Mouse (Mus musculus) adrenal gland, postnatal 36 days (tissue): ENCODE measurements around the gene Rcan2. TPM values are rescaled to one million over a fixed set of nuclear protein-coding genes. Genes with fewer than 3 reads are reported as not detected.
"Not testable (repeated sequence)": the region's sequence is repeated elsewhere in the genome, so short reads cannot be mapped to it uniquely, and the experiment has no call there.

Experiments
- DNase-seq, 2 experiments: peaks; one replicate each; pipeline ENCODE4 v3.0.0; 2021; ENCODE audit warnings: mixed read lengths in 1 of 2
- total RNA-seq, 2 experiments: library from RNA; stranded (reverse); gene quantifications; 2 replicates each; pipeline ENCODE4 v1.2.3; 2021

Gene Rcan2
- total RNA-seq, 2 experiments from 2014 or later = 3.8 to 4.0 TPM

DNA sequence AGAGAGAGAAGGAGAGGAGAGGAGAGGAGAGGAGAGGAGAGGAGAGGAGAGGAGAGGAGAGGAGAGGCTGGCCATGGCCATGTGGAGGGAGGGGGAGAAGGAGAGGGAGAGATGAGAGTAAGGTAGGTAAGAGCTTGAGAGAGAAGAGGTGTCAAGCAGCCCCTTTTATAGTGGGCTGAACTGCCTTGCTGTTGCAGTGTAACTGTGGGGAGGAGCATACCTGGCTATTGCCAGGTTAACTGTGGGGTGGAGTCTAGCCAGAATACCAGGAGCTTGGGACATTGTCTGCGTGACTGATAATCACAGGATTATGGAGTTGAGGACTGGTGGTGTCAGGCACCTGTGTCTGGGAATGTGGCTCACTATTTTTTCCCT, 24.2 kb downstream of the Rcan2 start:
- not testable (repeated sequence) for DNase-seq

GRCm38 (mm10) chr17:43827261-43827660, 26.1 kb downstream of the Rcan2 start:
- no peak for DNase-seq

DNA sequence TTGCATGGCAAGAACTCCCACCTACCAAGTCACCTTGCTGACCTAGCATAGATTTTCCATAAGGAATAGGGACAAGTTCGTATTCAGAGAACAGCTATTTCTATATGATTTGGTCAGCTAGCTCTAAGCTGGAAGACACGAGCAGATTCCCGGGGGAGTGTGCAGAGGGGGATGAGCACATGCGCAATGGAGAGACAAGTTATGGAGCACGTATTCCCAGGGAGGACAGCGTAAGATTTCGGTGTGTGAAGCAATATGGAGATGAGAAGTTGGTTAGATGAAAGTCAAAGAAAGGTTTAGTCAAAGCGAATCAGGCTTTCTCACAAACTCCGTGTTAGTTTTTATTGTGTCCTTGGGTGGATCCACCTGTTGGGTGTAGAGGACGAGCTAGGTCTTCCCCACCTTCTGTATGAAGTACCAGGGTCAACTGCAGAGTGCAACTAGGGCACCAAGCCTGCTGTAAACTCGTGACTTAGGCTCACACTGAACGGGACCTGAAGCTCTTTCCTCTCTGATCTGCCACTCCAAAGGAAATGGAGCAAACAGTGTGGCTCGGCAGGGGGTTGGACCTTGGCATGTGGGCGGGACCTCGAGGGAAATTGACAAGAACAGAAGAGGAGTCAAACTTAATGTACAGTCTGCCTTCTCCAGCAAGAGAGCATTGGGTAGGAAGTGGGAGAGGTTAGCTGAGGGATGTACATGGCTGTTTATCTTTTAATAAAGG, 31.4 kb downstream of the Rcan2 start:
- no peak for DNase-seq

GRCm38 (mm10) chr17:43840208-43840607, 39.1 kb downstream of the Rcan2 start:
- no peak for DNase-seq

- DNase-seq = no peak
Measured at GRCm38 (mm10) chr17:43846714-43847113, 45.6 kb downstream of the Rcan2 start.

GRCm38 (mm10) chr17:43848903-43849302, 47.8 kb downstream of the Rcan2 start:
- DNase-seq = no peak

- DNase-seq = no peak
Measured at GRCm38 (mm10) chr17:43855132-43855531, 54.0 kb downstream of the Rcan2 start.

- DNase-seq = no peak
Measured at GRCm38 (mm10) chr17:43856081-43856480, 54.9 kb downstream of the Rcan2 start.

- no peak for DNase-seq
Measured at GRCm38 (mm10) chr17:43868808-43869207, 67.7 kb downstream of the Rcan2 start.

DNA sequence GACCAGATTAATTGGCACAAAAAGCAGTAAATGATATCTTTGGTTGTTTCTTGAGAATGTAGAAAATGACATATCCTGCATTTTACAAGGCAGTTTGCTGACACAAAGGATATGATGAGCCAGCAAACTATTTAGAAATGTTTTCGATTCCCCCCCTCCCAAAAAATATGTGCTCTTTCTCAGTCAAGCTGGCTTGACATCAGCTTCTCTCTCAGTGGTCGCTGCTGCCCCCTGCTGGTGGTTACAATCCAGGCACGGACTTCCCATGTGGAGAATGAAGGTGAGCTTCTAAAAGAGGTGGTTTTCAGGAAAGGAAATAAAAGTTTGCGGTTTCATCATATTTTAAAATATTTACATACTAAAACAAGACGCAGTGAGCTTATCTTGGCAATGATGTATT, 68.5 kb downstream of the Rcan2 start:
- DNase-seq = peak; percentile 79 to 83

DNA sequence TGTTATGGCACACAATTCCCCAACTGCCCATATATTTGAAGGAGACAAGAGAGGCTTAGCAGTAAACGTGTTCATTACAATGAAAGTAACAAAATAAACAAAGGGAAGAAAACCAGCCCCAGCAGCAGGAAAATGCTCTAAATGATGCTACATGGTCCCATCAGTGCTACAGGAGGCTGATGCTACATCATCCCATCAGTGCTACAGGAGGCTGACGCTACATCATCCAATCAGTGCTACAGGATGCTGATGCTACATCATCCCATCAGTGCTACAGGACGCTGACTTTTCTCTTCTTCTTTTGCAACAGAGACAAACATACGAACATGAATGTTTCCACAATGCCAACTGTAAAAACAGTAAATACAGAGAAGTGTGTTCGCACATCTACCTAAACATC, 73.3 kb downstream of the Rcan2 start:
- no peak for DNase-seq

GRCm38 (mm10) chr17:43877425-43877824, 76.3 kb downstream of the Rcan2 start:
- DNase-seq = no peak

- peak in 1 of 2 experiments; percentile 11 for DNase-seq
Measured at GRCm38 (mm10) chr17:43883016-43883415, 81.9 kb downstream of the Rcan2 start.

DNA sequence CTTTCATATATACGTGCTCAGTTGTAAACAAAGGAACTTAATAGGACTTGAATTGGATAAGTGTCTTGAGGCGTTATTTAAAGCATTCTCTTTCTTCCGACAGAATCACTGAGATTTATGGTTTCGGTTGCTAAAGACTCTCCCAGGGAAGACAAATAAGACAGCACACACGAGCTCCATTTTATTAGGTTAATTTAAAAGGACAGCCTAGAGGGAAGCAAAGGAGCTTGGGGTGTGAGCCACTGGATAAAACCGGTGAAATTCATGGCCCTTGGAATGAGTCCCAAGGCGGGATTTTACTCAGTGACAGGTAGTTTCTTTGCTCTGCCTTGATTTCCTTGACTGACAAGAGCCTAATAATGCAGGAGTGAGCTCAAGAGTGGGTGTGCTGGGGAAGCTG, 85.1 kb downstream of the Rcan2 start:
- no peak for DNase-seq

- no peak for DNase-seq
Measured at GRCm38 (mm10) chr17:43887931-43888330, 86.8 kb downstream of the Rcan2 start.

DNA sequence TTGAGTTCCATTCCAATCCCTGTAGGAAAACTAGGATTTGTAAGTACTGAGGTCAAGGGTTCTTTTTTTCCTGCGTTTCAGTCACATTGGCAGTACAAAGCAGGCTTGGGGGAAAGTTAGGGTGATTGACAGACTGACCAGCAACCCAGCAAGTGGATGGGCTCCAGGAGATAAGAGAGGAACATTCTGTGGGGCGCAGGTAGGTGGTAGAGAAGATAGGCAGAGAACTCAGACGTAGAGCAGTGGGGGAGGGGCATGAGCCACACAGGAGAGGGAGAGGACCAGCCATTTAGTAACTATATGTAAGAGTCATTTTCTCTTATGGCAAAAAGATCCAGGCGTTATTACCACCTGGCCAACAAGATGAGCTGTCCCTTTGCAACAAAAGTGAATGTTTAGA, 96.2 kb downstream of the Rcan2 start:
- no peak for DNase-seq

- peak in 1 of 2 experiments; percentile 7 for DNase-seq
Measured at GRCm38 (mm10) chr17:43899405-43900092, 98.4 kb downstream of the Rcan2 start.

DNA sequence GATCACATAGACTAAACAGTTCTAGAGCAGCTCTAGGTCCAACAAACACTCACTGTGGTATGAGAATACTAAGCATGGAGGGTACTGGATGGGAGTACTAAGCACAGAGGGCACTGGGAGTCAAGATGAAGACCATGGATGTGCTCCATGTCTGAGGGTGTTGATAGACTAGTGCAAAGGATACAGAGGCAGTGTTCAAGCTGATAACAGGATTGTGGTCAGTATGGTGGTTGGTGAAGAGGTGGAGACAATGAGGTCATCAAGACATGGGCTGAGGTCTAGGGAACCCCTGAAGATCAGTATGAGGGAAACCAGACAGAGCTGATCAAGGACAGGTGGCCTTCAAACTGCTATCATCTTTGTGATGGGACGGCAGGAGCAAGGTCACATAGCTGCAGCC, 99.0 kb downstream of the Rcan2 start:
- no peak for DNase-seq

- no peak for DNase-seq
Measured at GRCm38 (mm10) chr17:43901474-43901873, 100.3 kb downstream of the Rcan2 start.

DNA sequence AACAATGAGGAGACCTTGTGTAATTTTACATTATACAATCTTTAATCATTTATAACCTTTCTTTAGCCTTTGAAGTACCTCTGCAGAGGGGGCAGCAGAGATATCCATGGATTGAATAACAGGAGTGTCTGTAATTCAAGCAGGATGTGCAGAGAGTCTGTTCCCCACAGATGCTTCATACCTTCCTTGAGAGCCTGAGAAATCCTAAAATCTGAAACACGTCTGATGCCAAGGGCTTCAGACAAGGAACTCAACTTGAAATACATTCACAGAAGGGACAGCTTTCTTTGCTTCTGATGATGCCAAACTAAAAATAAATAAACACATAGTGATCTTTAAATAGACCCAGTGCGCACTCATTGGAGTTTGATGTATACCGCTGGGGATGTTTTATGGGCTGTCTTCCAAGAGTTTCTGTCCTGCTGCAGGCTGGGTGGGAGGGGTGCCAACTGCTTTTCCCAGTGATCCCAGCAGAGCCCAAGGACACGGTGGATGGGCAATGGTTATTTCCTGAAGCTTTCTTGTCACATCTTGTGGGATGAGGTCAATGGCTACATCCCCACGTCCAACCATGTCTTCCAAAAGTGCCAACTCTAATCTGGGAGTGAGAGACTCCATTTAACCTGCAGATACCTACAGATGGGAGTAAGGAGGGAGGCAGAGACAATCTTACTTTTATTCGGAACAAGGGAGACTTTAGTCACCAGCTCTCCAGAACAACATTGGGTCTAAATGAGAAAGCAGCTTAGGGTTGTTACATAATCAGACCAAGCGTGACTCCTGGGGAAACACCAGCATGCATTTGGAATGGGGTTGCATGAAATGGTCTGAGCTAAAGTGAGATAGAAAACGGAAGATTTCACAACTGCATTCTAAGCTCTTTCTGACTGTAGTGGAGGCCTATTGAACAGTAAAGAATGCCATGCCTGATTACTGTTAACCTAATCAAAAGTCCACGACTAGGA, 102.9 kb downstream of the Rcan2 start:
- DNase-seq = peak; percentile 10 to 36

GRCm38 (mm10) chr17:43904896-43905295, 103.7 kb downstream of the Rcan2 start:
- DNase-seq = no peak

DNA sequence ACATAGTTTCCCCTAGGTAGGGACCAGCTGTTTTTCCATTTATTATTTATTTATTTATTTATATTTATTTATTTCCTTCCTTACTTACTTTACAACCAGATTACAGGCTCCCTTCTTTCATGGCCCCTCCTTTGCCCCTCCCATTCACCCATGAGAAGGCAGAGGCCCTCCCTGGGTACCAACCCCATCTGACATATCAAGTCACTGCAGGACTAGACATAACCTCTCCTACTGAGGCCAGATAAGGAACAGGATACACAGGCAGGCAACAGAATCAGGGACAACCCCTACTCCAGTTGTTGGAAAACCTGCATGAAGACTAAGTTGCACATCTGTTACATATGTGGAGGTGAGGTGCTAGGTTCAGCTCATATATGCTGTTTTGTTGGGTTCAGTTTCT, 105.6 kb downstream of the Rcan2 start:
- DNase-seq = no peak

DNA sequence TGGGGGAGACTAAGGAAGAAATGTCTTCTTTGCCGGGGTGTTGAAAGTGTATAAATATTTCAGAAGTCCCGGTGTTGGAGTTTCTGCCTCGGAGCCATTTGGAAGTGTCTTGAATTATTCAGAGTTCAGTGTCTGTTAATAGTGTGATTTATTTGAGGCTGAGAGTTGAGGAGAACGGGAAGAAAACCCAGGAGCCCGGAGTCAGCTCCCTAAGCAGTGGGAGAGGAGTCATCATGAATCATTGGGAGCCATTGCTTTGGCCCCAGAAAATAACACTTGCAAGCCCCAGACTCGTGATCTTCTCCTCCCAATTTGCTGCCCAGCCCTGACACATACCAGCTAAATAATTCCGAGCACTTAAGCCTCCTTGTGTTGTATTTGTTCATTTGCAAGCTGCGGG, 115.0 kb downstream of the Rcan2 start:
- no peak for DNase-seq
